Mouse (Mus musculus): ENCODE data around the gene Cpne5.

Gene Cpne5

GRCm38 (mm10) chr17:29237772-29238420, at the start of gene Cpne5:
TSS of gene Cpne5 (minus strand) at chr17:29238167.
- WGBS: 2% methylated on average over 71 of the region's 73 CpGs

- WGBS: 54% methylated on average over 21 of the region's 21 CpGs
Measured at GRCm38 (mm10) chr17:29282216-29282952, 44.4 kb upstream of the Cpne5 start.

- 67% methylated on average over 5 of the region's 5 CpGs for WGBS
Measured at GRCm38 (mm10) chr17:29281541-29281940, 43.6 kb upstream of the Cpne5 start.

GRCm38 (mm10) chr17:29280422-29280821, 42.5 kb upstream of the Cpne5 start:
- WGBS: 82% methylated on average over 5 of the region's 5 CpGs

GRCm38 (mm10) chr17:29273889-29274288, 35.9 kb upstream of the Cpne5 start:
- WGBS: 74% methylated on average over 11 of the region's 11 CpGs

- WGBS: 90% methylated on average over 7 of the region's 7 CpGs
Measured at GRCm38 (mm10) chr17:29273156-29273555, 35.2 kb upstream of the Cpne5 start.

- WGBS: 90% methylated on average over 9 of the region's 9 CpGs
Measured at GRCm38 (mm10) chr17:29270148-29270698, 32.3 kb upstream of the Cpne5 start.

GRCm38 (mm10) chr17:29269349-29269706, 31.4 kb upstream of the Cpne5 start:
- 8% methylated on average over 10 of the region's 10 CpGs for WGBS

- under 1% methylated on average over 63 of the region's 63 CpGs for WGBS
Measured at GRCm38 (mm10) chr17:29268682-29269348, 30.8 kb upstream of the Cpne5 start, which contains the start of gene BC004004. TSS of gene BC004004 (plus strand) at chr17:29268788.

GRCm38 (mm10) chr17:29267931-29268681, 30.1 kb upstream of the Cpne5 start:
- 46% methylated on average over 6 of the region's 6 CpGs for WGBS

- WGBS: 94% methylated on average over 2 of the region's 2 CpGs
Measured at GRCm38 (mm10) chr17:29267040-29267439, 29.1 kb upstream of the Cpne5 start.

GRCm38 (mm10) chr17:29264760-29265159, 26.8 kb upstream of the Cpne5 start:
- 78% methylated on average over 5 of the region's 5 CpGs for WGBS

- 7% methylated on average over 38 of the region's 38 CpGs for WGBS
Measured at GRCm38 (mm10) chr17:29263840-29264633, 26.1 kb upstream of the Cpne5 start, which contains the start of gene Ppil1. TSS of gene Ppil1 (minus strand) at chr17:29264186.

- WGBS: under 1% methylated on average over 14 of the region's 14 CpGs
Measured at GRCm38 (mm10) chr17:29263417-29263816, 25.4 kb upstream of the Cpne5 start.

GRCm38 (mm10) chr17:29262259-29262649, 24.3 kb upstream of the Cpne5 start:
- 51% methylated on average over 2 of the region's 2 CpGs for WGBS

- 88% methylated on average over 22 of the region's 22 CpGs for WGBS
Measured at GRCm38 (mm10) chr17:29261603-29262258, 23.8 kb upstream of the Cpne5 start.

- 95% methylated on average over 15 of the region's 15 CpGs for WGBS
Measured at GRCm38 (mm10) chr17:29260501-29260900, 22.5 kb upstream of the Cpne5 start.

GRCm38 (mm10) chr17:29259489-29259888, 21.5 kb upstream of the Cpne5 start:
- WGBS: 4% methylated on average over 3 of the region's 3 CpGs

- 93% methylated on average over 2 of the region's 2 CpGs for WGBS
Measured at GRCm38 (mm10) chr17:29258921-29259320, 21.0 kb upstream of the Cpne5 start.

- 80% methylated on average over 10 of the region's 10 CpGs for WGBS
Measured at GRCm38 (mm10) chr17:29258025-29258558, 20.1 kb upstream of the Cpne5 start.
